Mouse (Mus musculus) ES-Bruce4 (cell line): ENCODE measurements around the gene Cilp2.

Experiments used
- CTCF ChIP-seq: IDR thresholded peaks from one replicate; pipeline ENCODE4 v1.8.1; 2011; ENCODE audit warnings: low read depth, low read length
- EP300 ChIP-seq: IDR thresholded peaks from 2 replicates; pipeline ENCODE4 v1.6.1; 2011; ENCODE audit warnings: low read depth, low read length; ENCODE audit not compliant: insufficient read depth
- POLR2A ChIP-seq: IDR thresholded peaks from one replicate; pipeline ENCODE4 v1.8.1; 2011; ENCODE audit warnings: low read length; ENCODE audit not compliant: insufficient read depth

GRCm38 (mm10) chr8:69880841-69881240 lies 6.6 kb downstream of the Cilp2 start:
- TF ChIP-seq POLR2A (no peak), EP300 (no peak), CTCF (no peak)
